Mouse (Mus musculus): ENCODE measurements at regions not wholly inside any gene's neighbourhood (a gene's known extent, or its start where the extent isn't known, plus 50 kb on each side); places are given as distances from the start of the nearest gene placed in this dataset.

DNA sequence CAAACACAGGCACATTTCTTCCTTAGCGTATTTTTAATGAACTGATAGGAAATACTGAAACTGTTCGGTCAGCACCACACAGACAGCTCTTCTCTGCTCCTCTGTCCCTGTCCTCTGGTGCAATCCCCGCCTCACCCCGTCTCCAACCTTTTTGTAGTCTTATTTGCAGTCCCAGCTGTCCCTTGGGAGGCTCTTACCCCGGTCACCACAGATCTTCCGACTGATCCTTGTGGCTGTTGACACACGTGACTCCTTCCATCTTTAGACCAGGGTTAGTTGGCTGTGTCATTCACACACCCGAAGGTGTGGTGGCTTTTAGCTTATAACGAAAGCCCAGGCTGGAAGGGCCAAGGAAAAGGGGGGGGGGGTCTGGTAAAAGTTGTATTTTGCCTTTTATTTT, 56.4 kb downstream of the Cyp26a1 start:
- no peaks in the 10 kb centered on the region for H3K36me3 ChIP-seq (ENCODE audit: control insufficient read depth, insufficient read depth, low read length)
- no peaks in the 10 kb centered on the region for H3K27me3 ChIP-seq (replicated peaks; ENCODE audit: control insufficient read depth, insufficient read depth, low read length)
- no peaks in the 10 kb centered on the region for H3K4me1 ChIP-seq (ENCODE audit: control insufficient read depth, insufficient read depth, low read length)
- H3K4me3 ChIP-seq (ENCODE audit: low read length) = no peak overlapping the region
- H3K9me3 ChIP-seq (ENCODE audit: control insufficient read depth, low read length) = no peaks in the 10 kb centered on the region
- no peak overlapping the region for H3K9ac ChIP-seq (ENCODE audit: low read depth, low read length)
- no peak for ATAC-seq
- no peak overlapping the region for H3K27ac ChIP-seq (ENCODE audit: low read length)
- no peak overlapping the region for H3K4me2 ChIP-seq (ENCODE audit: low read depth, low read length)
- 87% methylated on average over 9 of the region's 9 CpGs for WGBS

DNA sequence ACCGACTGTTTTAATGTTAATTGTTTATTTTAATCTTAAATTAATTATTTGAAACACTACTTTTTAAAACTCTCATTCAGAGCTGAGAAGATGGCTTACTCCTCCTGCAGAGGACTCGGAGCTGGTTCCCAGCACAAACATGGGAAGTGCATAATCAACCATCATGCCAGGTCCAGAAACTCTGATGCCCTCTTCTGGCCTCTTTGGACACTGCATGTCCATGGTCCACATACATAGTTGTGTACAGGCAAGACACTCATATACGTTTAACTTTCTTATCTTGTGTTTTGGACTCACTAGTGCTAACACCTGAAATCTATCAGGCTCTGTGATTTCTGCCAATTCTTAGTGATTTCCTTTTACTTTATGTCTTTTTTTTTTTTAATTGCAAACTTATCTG, 57.8 kb downstream of the Cyp26a1 start:
- Histone ChIP-seq H3K36me3 (ENCODE audit: control insufficient read depth, insufficient read depth, low read length) (no peaks in the 10 kb centered on the region), H3K27me3 (replicated peaks; ENCODE audit: control insufficient read depth, insufficient read depth, low read length) (no peaks in the 10 kb centered on the region), H3K9ac (ENCODE audit: low read depth, low read length) (no peak overlapping the region), H3K9me3 (ENCODE audit: control insufficient read depth, low read length) (no peaks in the 10 kb centered on the region), H3K4me1 (ENCODE audit: control insufficient read depth, insufficient read depth, low read length) (no peaks in the 10 kb centered on the region), H3K27ac (ENCODE audit: low read length) (no peak overlapping the region), H3K4me2 (ENCODE audit: low read depth, low read length) (no peak overlapping the region), H3K4me3 (ENCODE audit: low read length) (no peak overlapping the region)
- 85% methylated on average over 3 of the region's 3 CpGs for WGBS
- ATAC-seq = no peak

DNA sequence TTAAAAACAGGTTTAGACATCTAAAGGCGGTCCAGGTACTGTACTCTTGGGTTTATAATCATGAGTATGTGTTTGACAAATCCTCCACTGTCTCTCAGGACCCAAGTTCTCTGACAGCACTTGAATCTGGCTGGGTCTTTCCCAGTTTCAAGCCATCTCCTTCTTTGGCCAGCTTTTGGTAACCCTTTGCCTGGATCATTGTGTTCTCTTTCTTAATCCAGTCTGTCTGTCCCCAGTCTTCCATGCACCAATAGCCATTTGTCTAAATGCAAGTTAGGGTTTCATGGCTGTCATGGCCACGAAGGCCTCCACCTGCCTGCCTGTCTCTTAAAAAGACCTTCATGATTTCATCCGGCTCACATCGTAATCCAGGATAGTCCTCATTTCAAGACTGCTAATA, 71.8 kb downstream of the Cyp26a1 start:
- Histone ChIP-seq H3K36me3 (ENCODE audit: control insufficient read depth, insufficient read depth, low read length) (no peaks in the 10 kb centered on the region), H3K27ac (ENCODE audit: low read length) (no peak overlapping the region), H3K27me3 (replicated peaks; ENCODE audit: control insufficient read depth, insufficient read depth, low read length) (no peaks in the 10 kb centered on the region), H3K4me1 (ENCODE audit: control insufficient read depth, insufficient read depth, low read length) (no peaks in the 10 kb centered on the region), H3K9me3 (ENCODE audit: control insufficient read depth, low read length) (no peaks in the 10 kb centered on the region), H3K4me3 (ENCODE audit: low read length) (no peak overlapping the region), H3K4me2 (ENCODE audit: low read depth, low read length) (no peak overlapping the region), H3K9ac (ENCODE audit: low read depth, low read length) (no peak overlapping the region)
- ATAC-seq = no peak
- 88% methylated on average over 4 of the region's 4 CpGs for WGBS

DNA sequence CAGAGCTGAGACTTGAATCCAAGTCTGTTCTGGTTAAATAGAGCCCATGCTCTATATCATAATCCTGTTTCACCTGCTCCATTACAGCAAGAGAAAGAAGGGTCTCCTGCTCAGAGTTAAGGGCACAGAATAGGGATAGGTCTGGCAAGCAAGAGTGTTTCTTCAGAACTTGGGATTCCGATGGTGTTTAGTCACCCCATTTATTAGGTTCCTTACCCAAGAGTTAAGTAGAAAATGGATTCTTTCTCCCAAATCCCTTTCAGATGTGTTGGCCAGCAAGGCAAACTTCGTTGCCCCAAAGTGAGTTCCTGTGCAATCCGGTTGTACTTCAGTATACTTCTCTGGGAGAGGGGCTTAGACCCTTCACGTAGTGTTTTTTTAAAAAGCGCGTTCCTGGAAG, 74.4 kb downstream of the Cyp26a1 start:
- no peak overlapping the region for H3K9ac ChIP-seq (ENCODE audit: low read depth, low read length)
- no peaks in the 10 kb centered on the region for H3K27me3 ChIP-seq (replicated peaks; ENCODE audit: control insufficient read depth, insufficient read depth, low read length)
- 89% methylated on average over 6 of the region's 6 CpGs for WGBS
- H3K4me2 ChIP-seq (ENCODE audit: low read depth, low read length) = no peak overlapping the region
- no peak overlapping the region for H3K4me3 ChIP-seq (ENCODE audit: low read length)
- ATAC-seq = no peak
- H3K27ac ChIP-seq (ENCODE audit: low read length) = no peak overlapping the region
- H3K4me1 ChIP-seq (ENCODE audit: control insufficient read depth, insufficient read depth, low read length) = no peaks in the 10 kb centered on the region
- H3K36me3 ChIP-seq (ENCODE audit: control insufficient read depth, insufficient read depth, low read length) = no peaks in the 10 kb centered on the region
- no peaks in the 10 kb centered on the region for H3K9me3 ChIP-seq (ENCODE audit: control insufficient read depth, low read length)

DNA sequence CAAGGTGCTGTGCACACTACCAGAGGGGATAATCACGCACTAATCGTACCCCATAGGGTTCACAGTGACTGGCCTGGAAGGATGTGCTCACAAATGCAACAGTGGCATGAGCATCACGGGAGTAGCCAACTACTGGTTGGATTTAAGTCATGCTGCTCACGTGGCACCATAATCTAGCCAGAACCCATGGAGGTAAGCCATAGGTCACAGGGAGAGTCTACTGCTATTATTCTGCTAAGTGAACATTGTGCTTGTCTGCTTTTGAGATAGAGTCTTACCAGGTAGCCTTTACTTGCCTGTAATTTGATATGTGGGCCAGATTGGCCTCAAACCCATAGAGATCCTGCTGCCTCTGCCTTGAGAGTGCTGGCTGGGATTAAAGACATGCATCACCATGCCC, 77.0 kb downstream of the Cyp26a1 start:
- no peak overlapping the region for H3K4me2 ChIP-seq (ENCODE audit: low read depth, low read length)
- H3K9ac ChIP-seq (ENCODE audit: low read depth, low read length) = no peak overlapping the region
- H3K4me3 ChIP-seq (ENCODE audit: low read length) = no peak overlapping the region
- ATAC-seq = no peak
- no peaks in the 10 kb centered on the region for H3K4me1 ChIP-seq (ENCODE audit: control insufficient read depth, insufficient read depth, low read length)
- no peaks in the 10 kb centered on the region for H3K36me3 ChIP-seq (ENCODE audit: control insufficient read depth, insufficient read depth, low read length)
- no peaks in the 10 kb centered on the region for H3K27me3 ChIP-seq (replicated peaks; ENCODE audit: control insufficient read depth, insufficient read depth, low read length)
- WGBS = 86% methylated on average over 4 of the region's 4 CpGs
- H3K9me3 ChIP-seq (ENCODE audit: control insufficient read depth, low read length) = no peaks in the 10 kb centered on the region
- H3K27ac ChIP-seq (ENCODE audit: low read length) = no peak overlapping the region

DNA sequence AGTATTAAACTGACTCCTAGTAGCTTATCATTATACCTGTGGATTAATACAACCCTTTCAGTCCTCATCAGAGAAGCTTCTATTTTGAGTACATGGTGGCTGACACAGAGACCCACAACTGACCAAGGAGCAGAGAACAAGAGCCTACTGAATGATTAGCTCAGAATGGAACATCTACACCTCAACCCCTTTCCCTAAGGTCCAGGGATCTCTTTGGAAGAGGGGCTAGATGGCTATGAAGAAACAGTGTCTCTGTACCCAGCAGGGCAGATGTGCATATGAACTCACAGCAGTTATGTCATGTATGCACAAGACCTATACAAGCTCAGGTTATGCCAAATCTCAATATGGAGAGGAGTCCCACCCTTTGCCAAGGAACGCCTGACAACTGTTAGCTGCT, 77.4 kb downstream of the Cyp26a1 start:
- no peaks in the 10 kb centered on the region for H3K4me1 ChIP-seq (ENCODE audit: control insufficient read depth, insufficient read depth, low read length)
- H3K9me3 ChIP-seq (ENCODE audit: control insufficient read depth, low read length) = no peaks in the 10 kb centered on the region
- no peak for ATAC-seq
- H3K4me2 ChIP-seq (ENCODE audit: low read depth, low read length) = no peak overlapping the region
- no peaks in the 10 kb centered on the region for H3K27me3 ChIP-seq (replicated peaks; ENCODE audit: control insufficient read depth, insufficient read depth, low read length)
- H3K4me3 ChIP-seq (ENCODE audit: low read length) = no peak overlapping the region
- H3K27ac ChIP-seq (ENCODE audit: low read length) = no peak overlapping the region
- no peak overlapping the region for H3K9ac ChIP-seq (ENCODE audit: low read depth, low read length)
- 89% methylated on average over 1 of the region's 1 CpGs for WGBS
- no peaks in the 10 kb centered on the region for H3K36me3 ChIP-seq (ENCODE audit: control insufficient read depth, insufficient read depth, low read length)

DNA sequence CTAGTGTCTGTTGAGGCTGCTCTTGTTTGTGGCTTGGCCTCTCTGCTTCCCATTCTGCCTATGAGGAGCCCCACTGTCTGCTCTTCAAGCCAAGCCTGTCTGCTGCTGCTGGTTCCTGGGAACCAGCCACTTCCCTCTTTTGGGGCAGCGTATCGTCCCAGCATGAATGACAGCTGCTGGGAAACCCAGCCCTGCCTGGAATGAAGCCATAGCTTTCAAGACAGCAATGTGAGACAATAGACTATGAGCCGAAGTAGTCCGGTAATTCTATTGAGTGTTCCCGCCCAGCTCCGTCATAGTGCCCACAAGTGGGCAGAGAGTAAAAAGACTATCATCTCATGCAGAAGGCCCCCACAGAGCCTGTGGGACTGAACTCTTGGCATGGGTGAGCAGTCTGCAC, 80.4 kb downstream of the Cyp26a1 start:
- H3K4me2 ChIP-seq (ENCODE audit: low read depth, low read length) = no peak overlapping the region
- no peaks in the 10 kb centered on the region for H3K36me3 ChIP-seq (ENCODE audit: control insufficient read depth, insufficient read depth, low read length)
- no peaks in the 10 kb centered on the region for H3K9me3 ChIP-seq (ENCODE audit: control insufficient read depth, low read length)
- H3K9ac ChIP-seq (ENCODE audit: low read depth, low read length) = no peak overlapping the region
- no peak for ATAC-seq
- no peaks in the 10 kb centered on the region for H3K27me3 ChIP-seq (replicated peaks; ENCODE audit: control insufficient read depth, insufficient read depth, low read length)
- no peaks in the 10 kb centered on the region for H3K4me1 ChIP-seq (ENCODE audit: control insufficient read depth, insufficient read depth, low read length)
- H3K27ac ChIP-seq (ENCODE audit: low read length) = no peak overlapping the region
- no peak overlapping the region for H3K4me3 ChIP-seq (ENCODE audit: low read length)
- 78% methylated on average over 6 of the region's 6 CpGs for WGBS

DNA sequence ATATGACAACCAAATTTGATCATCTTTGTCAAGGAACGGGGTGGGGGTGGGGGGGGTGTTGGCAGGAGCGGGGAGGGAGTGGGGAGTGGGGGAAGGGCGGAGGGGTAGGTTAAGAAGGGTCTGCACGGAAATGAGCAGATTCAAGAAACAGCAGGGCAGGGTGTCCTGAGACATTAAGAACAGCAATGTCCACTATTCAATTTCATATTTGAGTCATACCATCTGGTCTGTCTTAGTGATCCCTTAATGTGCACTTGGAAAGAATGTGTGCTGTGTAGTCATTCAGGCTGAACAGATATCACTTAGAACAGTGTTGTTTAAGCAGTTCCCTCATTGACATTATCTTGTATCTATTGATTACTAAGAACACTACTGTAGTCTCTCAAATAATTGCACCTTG, 81.0 kb downstream of the Cyp26a1 start:
- H3K27me3 ChIP-seq (replicated peaks; ENCODE audit: control insufficient read depth, insufficient read depth, low read length) = no peaks in the 10 kb centered on the region
- no peak overlapping the region for H3K4me2 ChIP-seq (ENCODE audit: low read depth, low read length)
- H3K4me3 ChIP-seq (ENCODE audit: low read length) = no peak overlapping the region
- no peaks in the 10 kb centered on the region for H3K9me3 ChIP-seq (ENCODE audit: control insufficient read depth, low read length)
- no peak overlapping the region for H3K9ac ChIP-seq (ENCODE audit: low read depth, low read length)
- no peaks in the 10 kb centered on the region for H3K4me1 ChIP-seq (ENCODE audit: control insufficient read depth, insufficient read depth, low read length)
- 86% methylated on average over 4 of the region's 4 CpGs for WGBS
- ATAC-seq = no peak
- no peak overlapping the region for H3K27ac ChIP-seq (ENCODE audit: low read length)
- H3K36me3 ChIP-seq (ENCODE audit: control insufficient read depth, insufficient read depth, low read length) = no peaks in the 10 kb centered on the region

DNA sequence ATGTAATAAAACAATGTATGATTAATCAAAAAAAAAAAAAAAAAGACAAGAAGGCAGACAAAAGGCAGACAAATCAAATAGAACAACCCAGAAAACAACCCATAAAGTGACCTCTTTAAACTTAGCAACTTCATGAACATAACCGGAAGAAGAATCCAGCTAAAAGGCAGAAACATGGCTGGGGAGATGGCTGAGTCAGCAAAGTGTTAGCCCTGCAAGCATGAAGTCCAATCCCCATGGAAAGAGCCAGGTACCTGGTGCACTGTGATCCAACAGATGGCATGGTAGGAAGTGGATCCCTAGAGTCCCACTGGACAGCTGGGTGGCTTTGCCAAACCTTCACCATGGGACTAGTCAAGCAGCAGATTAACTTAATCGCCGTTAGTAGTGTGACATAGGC, 90.9 kb downstream of the Cyp26a1 start:
- no peak for ATAC-seq
- Histone ChIP-seq H3K36me3 (ENCODE audit: control insufficient read depth, insufficient read depth, low read length) (no peaks in the 10 kb centered on the region), H3K27me3 (replicated peaks; ENCODE audit: control insufficient read depth, insufficient read depth, low read length) (no peaks in the 10 kb centered on the region), H3K4me1 (ENCODE audit: control insufficient read depth, insufficient read depth, low read length) (no peaks in the 10 kb centered on the region), H3K4me3 (ENCODE audit: low read length) (no peak overlapping the region), H3K4me2 (ENCODE audit: low read depth, low read length) (no peak overlapping the region), H3K27ac (ENCODE audit: low read length) (no peak overlapping the region), H3K9ac (ENCODE audit: low read depth, low read length) (no peak overlapping the region), H3K9me3 (ENCODE audit: control insufficient read depth, low read length) (no peaks in the 10 kb centered on the region)
- 91% methylated on average over 3 of the region's 3 CpGs for WGBS

DNA sequence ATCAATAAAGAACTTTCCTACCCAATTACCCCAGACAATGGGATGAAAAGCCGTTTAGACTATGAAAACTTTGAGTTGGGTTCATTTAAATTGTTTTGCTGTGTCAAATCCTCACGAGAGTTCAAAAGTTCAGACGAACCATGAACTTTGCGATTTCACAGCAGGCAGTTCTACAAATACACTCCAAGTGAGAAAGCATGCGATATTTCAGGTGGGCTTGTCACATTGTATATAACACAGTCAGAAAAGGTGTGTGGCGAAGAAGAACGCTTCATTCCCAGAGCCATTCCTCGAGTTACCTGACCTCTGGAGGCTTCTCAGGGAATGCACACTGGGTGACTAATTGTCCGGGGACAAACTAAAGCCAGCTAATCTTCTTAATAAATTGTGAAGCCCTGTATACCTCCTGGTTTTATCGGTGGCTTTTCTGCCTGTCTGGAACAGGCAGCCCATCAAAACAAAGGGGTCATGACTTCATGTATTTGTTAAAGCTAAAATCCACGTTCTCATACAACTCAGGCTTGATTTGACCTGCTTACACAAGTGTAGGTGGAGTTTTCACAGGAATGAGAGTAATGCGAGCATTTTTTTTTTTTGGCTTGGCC, 92.1 kb downstream of the Cyp26a1 start:
- H3K9me3 ChIP-seq (ENCODE audit: control insufficient read depth, low read length) = no peaks in the 10 kb centered on the region
- no peak overlapping the region for H3K4me2 ChIP-seq (ENCODE audit: low read depth, low read length)
- no peak overlapping the region for H3K27ac ChIP-seq (ENCODE audit: low read length)
- H3K9ac ChIP-seq (ENCODE audit: low read depth, low read length) = no peak overlapping the region
- 29% methylated on average over 12 of the region's 12 CpGs for WGBS
- H3K36me3 ChIP-seq (ENCODE audit: control insufficient read depth, insufficient read depth, low read length) = no peaks in the 10 kb centered on the region
- no peaks in the 10 kb centered on the region for H3K27me3 ChIP-seq (replicated peaks; ENCODE audit: control insufficient read depth, insufficient read depth, low read length)
- H3K4me1 ChIP-seq (ENCODE audit: control insufficient read depth, insufficient read depth, low read length) = no peaks in the 10 kb centered on the region
- H3K4me3 ChIP-seq (ENCODE audit: low read length) = no peak overlapping the region
- ATAC-seq = no peak
